Mouse (Mus musculus) left cerebral cortex, postnatal 14 days (tissue): ENCODE data around the gene Tacc2. TPM values are rescaled to one million over a fixed set of nuclear protein-coding genes. Genes with fewer than 3 reads are reported as not detected.
A peak's percentile ranks its signal among the peaks of the same experiment; 100 is the strongest.

Experiments
- DNase-seq, 2 experiments: peaks; one replicate each; pipeline ENCODE4 v3.0.0; 2021 to 2022; ENCODE audit warnings: low spot score in 2 of 2, mixed read lengths in 1 of 2
- intact Hi-C: fragments of 180-260 bp; cut with DNase I; formaldehyde crosslinking; loops from one replicate; pipeline ENCODE4 v1.15.1; 2025
- total RNA-seq, 2 experiments: library from RNA; stranded (reverse); gene quantifications; 2 replicates each; pipeline ENCODE4 v1.2.3; 2021

Gene Tacc2
- total RNA-seq, 2 experiments from 2014 or later, result 68.9 to 70.3 TPM

GRCm38 (mm10) chr7:130782501-130783050 lies 205.3 kb downstream of the Tacc2 start:
- no peak for DNase-seq
- intact Hi-C loops, result no loop called here

- intact Hi-C loops, result no loop called here
- DNase-seq, result no peak
Observed at GRCm38 (mm10) chr7:130785923-130786575, 208.8 kb downstream of the Tacc2 start.

GRCm38 (mm10) chr7:130786708-130787107 lies 209.5 kb downstream of the Tacc2 start:
- intact Hi-C loops, result no loop called here
- no peak for DNase-seq

GRCm38 (mm10) chr7:130787537-130787936 lies 210.3 kb downstream of the Tacc2 start:
- intact Hi-C loops, result no loop called here
- DNase-seq, result no peak

GRCm38 (mm10) chr7:130788950-130789349 lies 211.7 kb downstream of the Tacc2 start:
- DNase-seq, result no peak
- intact Hi-C loops, result no loop called here

- intact Hi-C loops, result no loop called here
- no peak for DNase-seq
Observed at GRCm38 (mm10) chr7:130789456-130789855, 212.2 kb downstream of the Tacc2 start.

GRCm38 (mm10) chr7:130793671-130794070 lies 216.4 kb downstream of the Tacc2 start:
- no peak for DNase-seq
- intact Hi-C loops, result no loop called here

- intact Hi-C loops, result no loop called here
Observed at GRCm38 (mm10) chr7:130796786-130797185, 219.5 kb downstream of the Tacc2 start.

GRCm38 (mm10) chr7:130797524-130797923 lies 220.3 kb downstream of the Tacc2 start:
- intact Hi-C loops, result no loop called here
- DNase-seq, result no peak

More at GRCm38 (mm10) chr7:130796786-130797185, 219.5 kb downstream of the Tacc2 start:
- DNase-seq, result no peak

- intact Hi-C loops, result no loop called here
- no peak for DNase-seq
Observed at GRCm38 (mm10) chr7:130799418-130799817, 222.2 kb downstream of the Tacc2 start.

- intact Hi-C loops, result no loop called here
- DNase-seq, result no peak
Observed at GRCm38 (mm10) chr7:130800681-130801080, 223.4 kb downstream of the Tacc2 start.

- DNase-seq, result no peak
- intact Hi-C loops, result no loop called here
Observed at GRCm38 (mm10) chr7:130801811-130802210, 224.6 kb downstream of the Tacc2 start.

GRCm38 (mm10) chr7:130803251-130803825 lies 226.1 kb downstream of the Tacc2 start:
- intact Hi-C loops, result no loop called here
- DNase-seq, result peak in 1 of 2 experiments; percentile 9

GRCm38 (mm10) chr7:130804991-130805390 lies 227.8 kb downstream of the Tacc2 start:
- no peak for DNase-seq
- intact Hi-C loops, result no loop called here

- intact Hi-C loops, result no loop called here
- DNase-seq, result peak; percentile 58 to 64
Observed at GRCm38 (mm10) chr7:130807749-130808148, 230.5 kb downstream of the Tacc2 start.

GRCm38 (mm10) chr7:130808694-130809093 lies 231.5 kb downstream of the Tacc2 start:
- intact Hi-C loops, result no loop called here
- no peak for DNase-seq

GRCm38 (mm10) chr7:130810238-130810637 lies 233.0 kb downstream of the Tacc2 start:
- intact Hi-C loops, result no loop called here
- DNase-seq, result no peak

- intact Hi-C loops, result no loop called here
- no peak for DNase-seq
Observed at GRCm38 (mm10) chr7:130812407-130812806, 235.2 kb downstream of the Tacc2 start.
